Mouse (Mus musculus) kidney, adult 2 months (tissue): ENCODE measurements around the gene Ppp4r1.

Source experiments
- CTCF ChIP-seq: fragments of 200-500 bp; conservative IDR thresholded peaks from 2 replicates; pipeline ENCODE4 v1.5.1; 2011; ENCODE audit warnings: low read depth, mild to moderate bottlenecking, control low read depth, low read length, moderate library complexity, mixed read lengths; ENCODE audit not compliant: insufficient read depth, insufficient read length
- POLR2A ChIP-seq: fragments of 200-500 bp; IDR thresholded peaks from one replicate; pipeline ENCODE4 v1.6.1; 2011; ENCODE audit warnings: low read depth, low read length, control low read depth

DNA sequence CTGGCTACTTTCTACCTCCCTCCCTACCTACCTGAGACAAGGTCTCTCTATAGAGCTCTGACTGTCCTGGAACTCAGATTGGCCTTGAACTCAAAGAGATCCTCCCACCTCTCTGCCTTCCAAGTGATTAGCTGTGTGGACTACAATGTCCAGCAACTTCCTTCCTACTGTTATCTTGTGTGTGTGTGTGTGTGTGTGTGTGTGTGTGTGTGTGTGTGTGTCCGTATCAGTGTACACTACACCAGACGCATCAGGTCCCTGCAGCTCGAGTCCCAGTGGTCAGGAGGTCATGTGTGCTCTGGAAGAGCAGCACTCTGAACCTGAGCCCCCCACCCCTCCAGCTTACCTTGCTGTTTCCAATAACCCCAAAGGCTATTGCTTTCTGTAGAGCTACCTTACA, 83.8 kb downstream of the Ppp4r1 start:
- TF ChIP-seq POLR2A (no peak), CTCF (no peak)
